In genomic region chr6:29444773-29445172, GRCm38 (mm10) we compare ENCODE assay signal across 2 mouse cellular contexts.
TF ChIP-seq lines count a peak whose summit lies in the region.

No protein-coding gene starts in this region.

TF ChIP-seq in C2C12, 6 proteins besides CTCF, POLR2A, EP300 and RAD21:
- TF ChIP-seq FOSL1 (IDR thresholded peaks at IDR 0.05; ENCODE audit: insufficient read depth, low read length, poor library complexity, severe bottlenecking) (no peak), USF1 (IDR thresholded peaks at IDR 0.05; ENCODE audit: low read depth) (no peak), CEBPB (IDR thresholded peaks at IDR 0.05; ENCODE audit: low read depth) (no peak), MYOG (IDR thresholded peaks at IDR 0.05; ENCODE audit: control insufficient read depth, extremely low read depth, insufficient read length) (no peak), MAX (IDR thresholded peaks at IDR 0.05) (no peak)

TF ChIP-seq in MEL, 35 proteins besides CTCF, POLR2A, EP300 and RAD21:
- TF ChIP-seq SMC3 (IDR thresholded peaks at IDR 0.05; ENCODE audit: low read depth, low read length) (peak; percentile 94), ZC3H11A (IDR thresholded peaks at IDR 0.05; ENCODE audit: low read depth, low read length) (peak; percentile 72), JUND (IDR thresholded peaks at IDR 0.05; ENCODE audit: low read depth, low read length) (no peak)
